In the genomic region with DNA sequence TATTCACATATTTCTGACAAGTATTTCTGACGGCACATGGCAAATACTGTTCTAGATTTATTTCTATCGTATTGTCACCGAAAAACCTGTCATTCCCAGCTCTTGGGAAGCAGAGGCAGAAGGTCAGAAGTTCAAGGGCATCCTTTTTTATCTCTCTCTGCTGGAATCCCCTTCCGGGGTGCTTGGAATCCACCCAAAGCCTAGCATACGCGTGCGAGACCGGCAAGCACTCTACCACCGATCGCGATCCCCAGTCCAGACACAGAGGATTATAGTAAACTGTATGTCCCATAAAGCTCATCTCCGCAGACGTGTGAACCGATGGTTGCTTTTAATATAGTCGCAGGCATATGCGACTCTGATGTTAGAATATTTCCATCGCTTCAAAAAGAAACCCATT, we compare ENCODE assay signal across 35 mouse cellular contexts.
"Had no signal": no experiment of that assay in that cellular context is flagged by ENCODE, and none has a peak within 500 bp of the region (broad histone marks: within the 10 kb centered on the region; RNA-seq: fewer than 3 reads in every experiment).

No protein-coding gene starts in this region.

- H3K27me3 ChIP-seq: heart, embryonic 12.5 days; heart, embryonic 13.5 days; heart, embryonic 15.5 days; hindbrain, embryonic 13.5 days; hindbrain, embryonic 15.5 days; intestine, embryonic 15.5 days; kidney, embryonic 15.5 days had no signal

- H3K4me3 ChIP-seq: heart, embryonic 10.5 days; heart, embryonic 12.5 days; heart, embryonic 13.5 days; heart, embryonic 15.5 days; hindbrain, embryonic 10.5 days; hindbrain, embryonic 12.5 days; hindbrain, embryonic 13.5 days; hindbrain, embryonic 15.5 days; intestine, embryonic 15.5 days; kidney, embryonic 15.5 days; layer of hippocampus, adult 2 months had no signal

- H3K9ac ChIP-seq: heart, embryonic 12.5 days; heart, embryonic 13.5 days; heart, embryonic 15.5 days; hindbrain, embryonic 12.5 days; hindbrain, embryonic 13.5 days; hindbrain, embryonic 14.5 days; hindbrain, embryonic 15.5 days; intestine, embryonic 15.5 days; kidney, embryonic 15.5 days had no signal

- ATAC-seq: hindbrain, embryonic 16.5 days; hindbrain, postnatal 0 days; inflammation-experienced regulatory T-cells, adult 6 months; intestine, embryonic 15.5 days; intestine, embryonic 16.5 days; intestine, postnatal 0 days had no signal

- DNase-seq: heart, postnatal 10 days; heart, postnatal 14 days; heart, postnatal 36 days; heart, postnatal 4 days; kidney, adult 11 months; kidney, adult 18-20 months; kidney, adult 2 months; kidney, adult 8-10 months; kidney, adult 9 months; kidney, postnatal 10 days; kidney, postnatal 14 days; kidney, postnatal 25 days; kidney, postnatal 36 days; kidney, postnatal 4 days; layer of hippocampus, adult 9-11 months; layer of hippocampus, postnatal 36 days had no signal

- H3K4me1 ChIP-seq: heart, embryonic 15.5 days; hindbrain, embryonic 12.5 days; hindbrain, embryonic 13.5 days; hindbrain, embryonic 15.5 days; intestine, embryonic 15.5 days; kidney, embryonic 15.5 days had no signal

- H3K4me2 ChIP-seq: heart, embryonic 11.5 days; heart, embryonic 12.5 days; heart, embryonic 13.5 days; heart, embryonic 15.5 days; hindbrain, embryonic 12.5 days; hindbrain, embryonic 13.5 days; hindbrain, embryonic 14.5 days; hindbrain, embryonic 15.5 days; intestine, embryonic 15.5 days; kidney, embryonic 15.5 days had no signal

- H3K27ac ChIP-seq: heart, embryonic 10.5 days; heart, embryonic 13.5 days; heart, embryonic 15.5 days; hindbrain, embryonic 10.5 days; hindbrain, embryonic 12.5 days; hindbrain, embryonic 13.5 days; hindbrain, embryonic 14.5 days; hindbrain, embryonic 15.5 days; hindbrain, postnatal 0 days; intestine, embryonic 15.5 days; kidney, embryonic 15.5 days; kidney, postnatal 0 days; layer of hippocampus, adult 2 months had no signal

- H3K9me3 ChIP-seq: heart, embryonic 10.5 days; heart, embryonic 12.5 days; heart, embryonic 13.5 days; heart, embryonic 15.5 days; hindbrain, embryonic 10.5 days; hindbrain, embryonic 12.5 days; hindbrain, embryonic 13.5 days; hindbrain, embryonic 15.5 days; intestine, embryonic 15.5 days; kidney, embryonic 15.5 days had no signal

- H3K36me3 ChIP-seq: heart, embryonic 10.5 days; heart, embryonic 12.5 days; heart, embryonic 13.5 days; heart, embryonic 15.5 days; hindbrain, embryonic 10.5 days; hindbrain, embryonic 12.5 days; hindbrain, embryonic 13.5 days; hindbrain, embryonic 15.5 days; intestine, embryonic 15.5 days; kidney, embryonic 15.5 days had no signal
